Mouse (Mus musculus): ENCODE results near the gene Slc6a11. TPM values are rescaled to one million over a fixed set of nuclear protein-coding genes. Genes with fewer than 3 reads are reported as not detected.

The Slc6a11 gene
- polyA plus RNA-seq, 1 experiment = 1.6 TPM

- H3K36me3 ChIP-seq (ENCODE audit: control insufficient read depth, insufficient read depth, low read length) = no peaks in the 10 kb centered on the region
- no peaks in the 10 kb centered on the region for H3K27me3 ChIP-seq (ENCODE audit: control insufficient read depth, insufficient read depth, low read length)
- TF ChIP-seq CTCF (IDR thresholded peaks at IDR 0.05; ENCODE audit: control insufficient read depth, insufficient read depth, insufficient replicate concordance, low read depth, low read length) (no peak), POLR2A (IDR thresholded peaks at IDR 0.05; ENCODE audit: control insufficient read depth, low read depth, low read length) (no peak)
- no peaks in the 10 kb centered on the region for H3K4me1 ChIP-seq (ENCODE audit: control insufficient read depth, insufficient read depth, low read length)
- H3K27ac ChIP-seq (ENCODE audit: control insufficient read depth, insufficient read depth, low read depth, low read length) = no peak overlapping the region
- H3K4me3 ChIP-seq (ENCODE audit: control insufficient read depth, low read depth, low read length) = no peak overlapping the region
Observed at GRCm38 (mm10) chr6:114264426-114264825, 133.4 kb downstream of the Slc6a11 start.

GRCm38 (mm10) chr6:114266273-114266672 is 135.2 kb downstream of the Slc6a11 start:
- H3K36me3 ChIP-seq (ENCODE audit: control insufficient read depth, insufficient read depth, low read length) = no peaks in the 10 kb centered on the region
- no peak overlapping the region for H3K4me3 ChIP-seq (ENCODE audit: control insufficient read depth, low read depth, low read length)
- H3K27me3 ChIP-seq (ENCODE audit: control insufficient read depth, insufficient read depth, low read length) = no peaks in the 10 kb centered on the region
- no peak overlapping the region for H3K27ac ChIP-seq (ENCODE audit: control insufficient read depth, insufficient read depth, low read depth, low read length)
- no peaks in the 10 kb centered on the region for H3K4me1 ChIP-seq (ENCODE audit: control insufficient read depth, insufficient read depth, low read length)
- TF ChIP-seq CTCF (IDR thresholded peaks at IDR 0.05; ENCODE audit: control insufficient read depth, insufficient read depth, insufficient replicate concordance, low read depth, low read length) (no peak), POLR2A (IDR thresholded peaks at IDR 0.05; ENCODE audit: control insufficient read depth, low read depth, low read length) (no peak)

GRCm38 (mm10) chr6:114267979-114268378 is 136.9 kb downstream of the Slc6a11 start:
- TF ChIP-seq CTCF (IDR thresholded peaks at IDR 0.05; ENCODE audit: control insufficient read depth, insufficient read depth, insufficient replicate concordance, low read depth, low read length) (no peak), POLR2A (IDR thresholded peaks at IDR 0.05; ENCODE audit: control insufficient read depth, low read depth, low read length) (no peak)
- Histone ChIP-seq H3K27ac (ENCODE audit: control insufficient read depth, insufficient read depth, low read depth, low read length) (no peak overlapping the region), H3K36me3 (ENCODE audit: control insufficient read depth, insufficient read depth, low read length) (no peaks in the 10 kb centered on the region), H3K4me3 (ENCODE audit: control insufficient read depth, low read depth, low read length) (no peak overlapping the region), H3K4me1 (ENCODE audit: control insufficient read depth, insufficient read depth, low read length) (no peaks in the 10 kb centered on the region), H3K27me3 (ENCODE audit: control insufficient read depth, insufficient read depth, low read length) (no peaks in the 10 kb centered on the region)

GRCm38 (mm10) chr6:114269589-114269988 is 138.5 kb downstream of the Slc6a11 start:
- Histone ChIP-seq H3K4me3 (ENCODE audit: control insufficient read depth, low read depth, low read length) (no peak overlapping the region), H3K36me3 (ENCODE audit: control insufficient read depth, insufficient read depth, low read length) (no peaks in the 10 kb centered on the region), H3K27me3 (ENCODE audit: control insufficient read depth, insufficient read depth, low read length) (no peaks in the 10 kb centered on the region), H3K4me1 (ENCODE audit: control insufficient read depth, insufficient read depth, low read length) (no peaks in the 10 kb centered on the region), H3K27ac (ENCODE audit: control insufficient read depth, insufficient read depth, low read depth, low read length) (no peak overlapping the region)
- TF ChIP-seq CTCF (IDR thresholded peaks at IDR 0.05; ENCODE audit: control insufficient read depth, insufficient read depth, insufficient replicate concordance, low read depth, low read length) (no peak), POLR2A (IDR thresholded peaks at IDR 0.05; ENCODE audit: control insufficient read depth, low read depth, low read length) (no peak)

GRCm38 (mm10) chr6:114270799-114271198 is 139.8 kb downstream of the Slc6a11 start:
- no peak overlapping the region for H3K4me3 ChIP-seq (ENCODE audit: control insufficient read depth, low read depth, low read length)
- no peaks in the 10 kb centered on the region for H3K4me1 ChIP-seq (ENCODE audit: control insufficient read depth, insufficient read depth, low read length)
- TF ChIP-seq CTCF (IDR thresholded peaks at IDR 0.05; ENCODE audit: control insufficient read depth, insufficient read depth, insufficient replicate concordance, low read depth, low read length) (no peak), POLR2A (IDR thresholded peaks at IDR 0.05; ENCODE audit: control insufficient read depth, low read depth, low read length) (no peak)
- no peaks in the 10 kb centered on the region for H3K36me3 ChIP-seq (ENCODE audit: control insufficient read depth, insufficient read depth, low read length)
- no peak overlapping the region for H3K27ac ChIP-seq (ENCODE audit: control insufficient read depth, insufficient read depth, low read depth, low read length)
- H3K27me3 ChIP-seq (ENCODE audit: control insufficient read depth, insufficient read depth, low read length) = no peaks in the 10 kb centered on the region

GRCm38 (mm10) chr6:114272279-114272678 is 141.2 kb downstream of the Slc6a11 start:
- Histone ChIP-seq H3K4me1 (ENCODE audit: control insufficient read depth, insufficient read depth, low read length) (no peaks in the 10 kb centered on the region), H3K27me3 (ENCODE audit: control insufficient read depth, insufficient read depth, low read length) (no peaks in the 10 kb centered on the region), H3K4me3 (ENCODE audit: control insufficient read depth, low read depth, low read length) (no peak overlapping the region), H3K27ac (ENCODE audit: control insufficient read depth, insufficient read depth, low read depth, low read length) (no peak overlapping the region), H3K36me3 (ENCODE audit: control insufficient read depth, insufficient read depth, low read length) (no peaks in the 10 kb centered on the region)
- TF ChIP-seq CTCF (IDR thresholded peaks at IDR 0.05; ENCODE audit: control insufficient read depth, insufficient read depth, insufficient replicate concordance, low read depth, low read length) (no peak), POLR2A (IDR thresholded peaks at IDR 0.05; ENCODE audit: control insufficient read depth, low read depth, low read length) (no peak)

- no peaks in the 10 kb centered on the region for H3K36me3 ChIP-seq (ENCODE audit: control insufficient read depth, insufficient read depth, low read length)
- no peaks in the 10 kb centered on the region for H3K4me1 ChIP-seq (ENCODE audit: control insufficient read depth, insufficient read depth, low read length)
- no peaks in the 10 kb centered on the region for H3K27me3 ChIP-seq (ENCODE audit: control insufficient read depth, insufficient read depth, low read length)
- H3K27ac ChIP-seq (ENCODE audit: control insufficient read depth, insufficient read depth, low read depth, low read length) = no peak overlapping the region
- TF ChIP-seq POLR2A (IDR thresholded peaks at IDR 0.05; ENCODE audit: control insufficient read depth, low read depth, low read length) (no peak), CTCF (IDR thresholded peaks at IDR 0.05; ENCODE audit: control insufficient read depth, insufficient read depth, insufficient replicate concordance, low read depth, low read length) (no peak)
- no peak overlapping the region for H3K4me3 ChIP-seq (ENCODE audit: control insufficient read depth, low read depth, low read length)
Observed at GRCm38 (mm10) chr6:114273997-114274728, 143.1 kb downstream of the Slc6a11 start.
